In genomic region chr3:123285649-123286048, GRCm38 (mm10) we compare ENCODE assay signal across 23 mouse cellular contexts. TPM values are rescaled to one million over a fixed set of nuclear protein-coding genes. Genes with fewer than 3 reads are reported as not detected.
A peak's percentile ranks its signal among the peaks of the same experiment; 100 is the strongest.
DNase-seq lines count a peak whose midpoint lies in the region; ATAC-seq and TF ChIP-seq lines count a peak whose summit lies in the region.
"Had no signal": no experiment of that assay in that cellular context is flagged by ENCODE, and none has a peak within 500 bp of the region (broad histone marks: within the 10 kb centered on the region; RNA-seq: fewer than 3 reads in every experiment).

No protein-coding gene starts in this region.

- peaks cover 45% of the 10 kb centered on the region for H3K79me2 ChIP-seq in myocyte (ENCODE audit: control insufficient read depth, insufficient read depth)

- no peak overlapping the region for H3K27ac ChIP-seq in lung, embryonic 16.5 days (ENCODE audit: low read length)
- H3K27ac ChIP-seq: embryonic facial prominence, embryonic 13.5 days; hindbrain, embryonic 10.5 days; hindbrain, embryonic 13.5 days had no signal

- no peaks in the 10 kb centered on the region for H3K27me3 ChIP-seq in lung, embryonic 16.5 days (ENCODE audit: control insufficient read depth, insufficient read depth, low read depth, low read length)
- H3K27me3 ChIP-seq in myocyte (ENCODE audit: control insufficient read depth, insufficient read depth, insufficient read length), result no peaks in the 10 kb centered on the region
- H3K27me3 ChIP-seq: embryonic facial prominence, embryonic 13.5 days; hindbrain, embryonic 13.5 days had no signal

- no peak overlapping the region for H3K4me3 ChIP-seq in lung, embryonic 16.5 days (ENCODE audit: low read length)
- H3K4me3 ChIP-seq in myocyte, result no peak overlapping the region
- H3K4me3 ChIP-seq: embryonic facial prominence, embryonic 13.5 days; hindbrain, embryonic 10.5 days; hindbrain, embryonic 13.5 days had no signal

- H3ac ChIP-seq in myocyte (ENCODE audit: control insufficient read depth, insufficient read length), result no peak overlapping the region

- H3K4me1 ChIP-seq in lung, embryonic 16.5 days (replicated peaks; ENCODE audit: control insufficient read depth, insufficient read depth, low read length), result no peaks in the 10 kb centered on the region
- H3K4me1 ChIP-seq: hindbrain, embryonic 13.5 days had no signal

- TF ChIP-seq POLR2A in myocyte (IDR thresholded peaks at IDR 0.05; ENCODE audit: insufficient read length, low read depth), result no peak

- no peaks in the 10 kb centered on the region for H3K9me3 ChIP-seq in lung, embryonic 16.5 days (ENCODE audit: control insufficient read depth, low read length)
- H3K9me3 ChIP-seq: embryonic facial prominence, embryonic 13.5 days had no signal

- no peak overlapping the region for H3K9ac ChIP-seq in lung, embryonic 16.5 days (ENCODE audit: low read length)
- H3K9ac ChIP-seq: embryonic facial prominence, embryonic 13.5 days; forebrain, postnatal 0 days; hindbrain, embryonic 13.5 days had no signal

- peaks cover 13% of the 10 kb centered on the region for H3K36me3 ChIP-seq in lung, embryonic 16.5 days (ENCODE audit: control insufficient read depth, insufficient read depth, low read length)
- peaks cover 17% of the 10 kb centered on the region for H3K36me3 ChIP-seq in myocyte (ENCODE audit: control insufficient read depth, insufficient read depth)
- H3K36me3 ChIP-seq: hindbrain, embryonic 10.5 days had no signal

- DNase-seq in heart, adult 11 months, result peak; percentile 40
- DNase-seq in heart, postnatal 25 days (ENCODE audit: low spot score), result no peak
- DNase-seq in lung, postnatal 4 days, result no peak
- DNase-seq in gastrocnemius, postnatal 25 days, result no peak
- no peak for DNase-seq in frontal cortex, postnatal 25 days (ENCODE audit: low spot score in 2 of 2)
- DNase-seq: adrenal gland, adult 2 months; adrenal gland, postnatal 14 days; cerebellum, adult 11 months; cerebellum, adult 2 months; cerebellum, adult 9-11 months; cerebellum, postnatal 25 days; forebrain, postnatal 0 days; gastrocnemius, postnatal 36 days; heart, postnatal 36 days had no signal

- peak; percentile 52; the same call in 1 of the 2 replicates for ATAC-seq in lung, embryonic 16.5 days (ENCODE audit: low read depth)
- ATAC-seq: CD4-positive, CD25-positive, alpha-beta regulatory T cell, adult 4 months; forebrain, embryonic 14.5 days; forebrain, postnatal 0 days; hindbrain, embryonic 16.5 days had no signal

- H3K4me2 ChIP-seq in lung, embryonic 16.5 days (ENCODE audit: low read depth, low read length), result no peak overlapping the region
- H3K4me2 ChIP-seq in myocyte (ENCODE audit: low read depth), result no peak overlapping the region
- H3K4me2 ChIP-seq: embryonic facial prominence, embryonic 13.5 days; heart, embryonic 11.5 days; hindbrain, embryonic 13.5 days had no signal

- intact Hi-C loops in heart, postnatal 25 days (cut with DNase I), result no loop called here

TF ChIP-seq in myocyte, 11 proteins besides CTCF, POLR2A, EP300 and RAD21:
- TF ChIP-seq MYOG (IDR thresholded peaks at IDR 0.05; ENCODE audit: control insufficient read depth in 1 of 3, insufficient read depth in 1 of 3, insufficient read length in 2 of 3, low read depth in 2 of 3) (peak in 2 of 3 experiments; percentile 84), TCF12 (IDR thresholded peaks at IDR 0.05; ENCODE audit: insufficient read depth, poor library complexity, severe bottlenecking) (peak; percentile 74), MAX (IDR thresholded peaks at IDR 0.05; ENCODE audit: low read depth) (no peak), MYOD1 (IDR thresholded peaks at IDR 0.05; ENCODE audit: control insufficient read depth in 1 of 3, insufficient read length in 2 of 3, low read depth in 2 of 3) (peak; percentile 28 to 79 (median 72)), SRF (IDR thresholded peaks at IDR 0.05; ENCODE audit: control insufficient read depth, insufficient read length, low read depth) (no peak), USF1 (IDR thresholded peaks at IDR 0.05; ENCODE audit: low read depth) (no peak)
TF ChIP-seq in myocyte: peak in this region for 3.

RNA-seq across cellular contexts. Expression of gene Sec24d, which starts 18.4 kb away (rescaled TPM):
- total RNA-seq in heart, postnatal 25 days (2021), result 10 to 100 TPM; 41.4 to 41.8 TPM
- 66.1 and 73.7 TPM in 2 replicates for polyA plus RNA-seq in lung, embryonic 16.5 days (2015; fragmentation: Nextera tagmentation; extraction: Ambion mirVana)
- 36.8 TPM for polyA plus RNA-seq in myocyte (2012; fragmentation: generic; extraction: Trizol)
- total RNA-seq in gastrocnemius, postnatal 25 days (2021), result 10 to 100 TPM; 12.4 to 14.1 TPM

RNA-seq across cellular contexts. Expression of gene Synpo2, which starts 49.7 kb away (rescaled TPM):
- 10 to 100 TPM; 75.9 to 80.6 TPM for total RNA-seq in heart, postnatal 25 days (2021)
- 9.1 and 12.1 TPM in 2 replicates for polyA plus RNA-seq in lung, embryonic 16.5 days (2015; fragmentation: Nextera tagmentation; extraction: Ambion mirVana)
- 24.4 TPM for polyA plus RNA-seq in myocyte (2012; fragmentation: generic; extraction: Trizol)
- 100 to 1,000 TPM; 225 to 248 TPM for total RNA-seq in gastrocnemius, postnatal 25 days (2021)
